Mouse (Mus musculus): ENCODE measurements around the gene Tcf21.

The Tcf21 gene

GRCm38 (mm10) chr10:22815461-22816236 is 4.3 kb downstream of the Tcf21 start:
- no peak for DNase-seq (ENCODE audit: low spot score in 2 of 2)

DNA sequence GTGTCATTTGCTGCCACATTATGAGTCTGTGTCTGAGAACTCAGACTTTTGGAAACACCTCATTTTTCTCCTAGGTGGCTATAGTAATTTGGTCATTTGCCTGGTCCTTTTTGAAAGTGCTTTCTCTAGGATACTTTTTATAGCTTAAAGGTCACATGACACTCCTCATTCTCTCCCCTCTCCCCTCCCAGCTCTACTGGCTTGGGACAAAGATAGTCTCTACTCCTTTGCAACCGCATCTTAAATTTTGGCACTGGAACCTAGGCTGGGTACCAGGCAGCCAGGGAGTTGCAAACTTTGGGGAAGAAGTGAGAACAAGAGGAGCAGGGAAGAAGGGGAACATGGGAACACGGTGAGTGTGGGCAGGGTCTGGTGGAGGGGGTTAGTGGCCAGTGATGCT is 5.2 kb downstream of the Tcf21 start:
- DNase-seq (ENCODE audit: low spot score in 2 of 2): no peak

- no peak for DNase-seq (ENCODE audit: low spot score in 2 of 2)
Observed at GRCm38 (mm10) chr10:22814294-22814693, 5.7 kb downstream of the Tcf21 start.

DNA sequence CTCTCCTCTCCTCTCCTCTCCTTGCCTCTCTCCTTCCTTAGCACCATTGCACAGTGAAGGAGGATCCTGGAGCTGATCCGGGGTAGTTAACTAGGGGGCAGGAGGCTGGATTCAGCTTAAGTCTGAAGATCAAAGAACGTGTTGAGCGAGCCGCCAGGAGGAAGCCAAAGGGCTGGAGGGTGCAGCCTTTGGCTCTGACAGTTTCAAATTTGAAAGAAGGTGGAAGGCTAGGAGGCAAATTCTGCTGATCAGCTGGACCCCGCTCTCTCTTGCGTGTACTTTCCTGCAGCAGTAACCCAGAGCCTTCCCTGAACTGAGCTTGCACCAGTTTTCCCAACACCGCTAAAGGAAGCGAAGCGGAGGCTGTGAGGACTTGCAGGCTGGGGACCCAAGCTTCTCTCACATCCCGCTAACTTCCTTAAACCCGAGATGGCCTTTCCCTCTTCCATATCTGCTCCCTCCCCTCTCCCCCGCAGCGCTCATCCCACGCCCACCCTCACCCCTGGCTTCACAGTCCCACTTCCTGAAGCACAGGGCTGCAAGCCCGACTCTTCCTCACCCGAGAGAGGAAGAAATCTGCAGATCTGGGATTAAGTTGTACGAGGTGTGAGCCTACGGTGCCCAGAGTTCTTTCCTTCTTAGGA is 6.5 kb downstream of the Tcf21 start:
- DNase-seq (ENCODE audit: low spot score in 2 of 2): no peak

GRCm38 (mm10) chr10:22811921-22812320 is 8.1 kb downstream of the Tcf21 start:
- no peak for DNase-seq (ENCODE audit: low spot score in 2 of 2)

DNA sequence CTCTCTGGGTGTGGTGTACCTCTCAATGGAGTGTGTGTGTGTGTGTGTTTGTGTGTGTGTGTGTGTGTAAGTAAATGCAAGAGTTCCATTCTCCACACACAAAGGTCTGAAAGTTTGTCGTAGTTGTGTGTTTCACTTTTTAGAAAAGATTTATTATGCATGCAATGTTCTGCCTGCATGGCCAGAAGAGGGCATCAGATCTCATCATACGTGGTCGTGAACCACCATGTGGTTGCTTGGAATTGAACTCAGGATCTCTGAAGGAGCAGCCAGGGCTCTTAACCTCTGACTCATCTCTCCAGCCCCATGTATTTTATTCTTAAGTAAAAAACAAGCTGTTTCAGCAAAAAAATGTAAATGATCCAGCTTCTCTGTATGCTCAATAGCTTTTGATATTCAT is 37.3 kb downstream of the Tcf21 start:
- no peak for DNase-seq (ENCODE audit: low spot score in 2 of 2)

GRCm38 (mm10) chr10:22781466-22781865 is 38.5 kb downstream of the Tcf21 start:
- no peak for DNase-seq (ENCODE audit: low spot score in 2 of 2)

GRCm38 (mm10) chr10:22777939-22778338 is 42.0 kb downstream of the Tcf21 start:
- DNase-seq (ENCODE audit: low spot score in 2 of 2): peak; percentile 24 to 38

- DNase-seq (ENCODE audit: low spot score in 2 of 2): peak; percentile 39 to 47
Observed at GRCm38 (mm10) chr10:22776007-22776698, 43.8 kb downstream of the Tcf21 start.

DNA sequence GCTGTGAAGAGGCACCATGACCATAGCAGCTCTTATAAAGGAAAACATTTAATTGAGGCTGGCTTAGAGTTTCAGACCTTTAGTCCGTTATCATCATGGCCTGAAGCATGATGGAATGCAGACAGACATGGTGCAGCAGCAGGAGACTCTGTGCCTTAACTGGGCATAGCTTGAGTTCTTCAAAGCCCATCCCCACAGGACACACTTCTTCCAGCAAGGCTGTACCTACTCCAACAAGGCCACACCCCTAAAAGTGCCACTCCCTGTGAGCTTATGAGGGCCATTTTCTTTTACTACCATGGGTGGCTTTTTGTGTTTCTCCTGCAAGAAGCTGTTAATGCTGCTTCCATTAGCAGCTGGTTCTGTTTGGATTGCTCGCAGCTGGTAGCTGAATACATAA is 44.5 kb downstream of the Tcf21 start:
- no peak for DNase-seq (ENCODE audit: low spot score in 2 of 2)

- peak in 1 of 2 experiments; percentile 12 for DNase-seq (ENCODE audit: low spot score in 2 of 2)
Observed at GRCm38 (mm10) chr10:22774626-22775025, 45.3 kb downstream of the Tcf21 start.

All from urinary bladder, postnatal 36 days (tissue).